Mouse (Mus musculus) myocyte (in vitro differentiated cells): ENCODE data around the gene Ddx54.

Source experiments
- CEBPB ChIP-seq: IDR thresholded peaks from 2 replicates; pipeline ENCODE4 v1.6.1; 2011; ENCODE audit warnings: mild to moderate bottlenecking, moderate library complexity; ENCODE audit not compliant: poor library complexity, insufficient read depth, severe bottlenecking
- MYOD1 ChIP-seq, 3 experiments: IDR thresholded peaks; one replicate each; pipeline ENCODE4 v1.6.1; 2011; ENCODE audit warnings: control low read depth in 2 of 3, low read depth in 2 of 3, mild to moderate bottlenecking in 2 of 3, moderate library complexity in 1 of 3; ENCODE audit not compliant: insufficient read length in 2 of 3, control insufficient read depth in 1 of 3
- MYOG ChIP-seq, 3 experiments: IDR thresholded peaks; one replicate each; pipeline ENCODE4 v1.6.1; 2011; ENCODE audit warnings: control low read depth in 2 of 3, low read depth in 2 of 3, mild to moderate bottlenecking in 2 of 3; ENCODE audit not compliant: insufficient read length in 2 of 3, control insufficient read depth in 1 of 3, insufficient read depth in 1 of 3
- POLR2A ChIP-seq: IDR thresholded peaks from one replicate; pipeline ENCODE4 v1.6.1; 2011; ENCODE audit warnings: low read depth, mild to moderate bottlenecking, control low read depth, moderate library complexity; ENCODE audit not compliant: insufficient read length
- POLR2AphosphoS2 ChIP-seq: IDR thresholded peaks from one replicate; pipeline ENCODE4 v1.6.1; 2011; ENCODE audit warnings: low read depth, control low read depth; ENCODE audit not compliant: insufficient read length
- TCF12 ChIP-seq: IDR thresholded peaks from one replicate; pipeline ENCODE4 v1.6.1; 2011; ENCODE audit warnings: mild to moderate bottlenecking, control low read depth; ENCODE audit not compliant: poor library complexity, insufficient read depth, severe bottlenecking
- USF1 ChIP-seq: IDR thresholded peaks from one replicate; pipeline ENCODE4 v1.6.1; 2011; ENCODE audit warnings: low read depth, mild to moderate bottlenecking, control low read depth, moderate library complexity

DNA sequence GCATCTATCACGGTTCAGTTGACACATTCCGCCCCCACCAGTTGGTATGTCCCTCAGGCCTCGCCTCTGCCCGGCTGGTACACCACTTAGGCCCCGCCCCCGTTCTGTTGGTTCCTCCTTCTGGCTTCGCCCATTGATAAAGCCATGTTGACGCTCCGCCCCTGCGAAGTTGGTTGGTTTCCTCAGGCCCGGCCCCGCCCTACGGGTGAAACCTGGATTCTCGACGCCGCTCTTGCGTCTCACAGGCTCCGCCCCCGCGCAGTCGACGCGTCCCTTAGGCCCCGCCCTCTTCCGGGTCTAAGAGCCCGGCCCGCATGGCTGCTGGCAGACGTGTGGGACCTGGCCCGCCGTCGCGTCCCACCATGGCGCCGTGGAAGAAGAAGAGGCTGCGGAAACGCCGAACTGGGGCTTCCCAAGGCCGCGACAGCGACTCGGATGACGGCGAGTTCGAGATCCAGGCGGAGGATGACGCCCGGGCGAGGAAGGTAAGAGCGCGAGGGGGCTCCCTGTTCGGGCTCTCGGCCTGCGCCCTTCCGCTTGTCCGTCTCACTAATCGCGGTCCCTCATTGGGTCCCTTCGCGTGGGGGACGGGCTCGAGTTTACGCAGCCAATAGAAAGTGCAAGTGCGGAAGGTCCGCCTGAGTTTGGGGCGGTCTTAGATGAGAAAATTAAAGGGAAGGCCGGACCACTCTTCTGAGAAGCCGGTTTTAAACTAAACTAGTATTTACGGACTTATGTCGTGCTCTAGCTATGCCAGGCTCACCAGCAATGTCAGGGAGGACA, 474 bp downstream of the Ddx54 start:
- TF ChIP-seq MYOG (IDR thresholded peaks at IDR 0.05; ENCODE audit: control insufficient read depth in 1 of 3, insufficient read depth in 1 of 3, insufficient read length in 2 of 3, low read depth in 2 of 3) (peak in 1 of 3 experiments; percentile 3), POLR2A (peak; percentile 92), TCF12 (no peak), USF1 (no peak), POLR2AphosphoS2 (peak; percentile 82), CEBPB (no peak), MYOD1 (IDR thresholded peaks at IDR 0.05; ENCODE audit: control insufficient read depth in 1 of 3, insufficient read length in 2 of 3, low read depth in 2 of 3) (no peak)
